Mouse (Mus musculus) C2C12 (cell line): ENCODE measurements at regions not wholly inside any gene's neighbourhood (a gene's known extent, or its start where the extent isn't known, plus 50 kb on each side); places are given as distances from the start of the nearest gene placed in this dataset.

Experiments
- CTCF ChIP-seq: IDR thresholded peaks from one replicate; pipeline ENCODE4 v1.5.1; 2011; ENCODE audit not compliant: control insufficient read depth, insufficient read depth, insufficient read length
- MAX ChIP-seq: IDR thresholded peaks from one replicate; pipeline ENCODE4 v1.6.1; 2011; ENCODE audit warnings: mild to moderate bottlenecking, control low read depth
- MYOG ChIP-seq: IDR thresholded peaks from one replicate; pipeline ENCODE4 v1.6.1; 2011; ENCODE audit not compliant: control insufficient read depth, insufficient read length; ENCODE audit errors: extremely low read depth

DNA sequence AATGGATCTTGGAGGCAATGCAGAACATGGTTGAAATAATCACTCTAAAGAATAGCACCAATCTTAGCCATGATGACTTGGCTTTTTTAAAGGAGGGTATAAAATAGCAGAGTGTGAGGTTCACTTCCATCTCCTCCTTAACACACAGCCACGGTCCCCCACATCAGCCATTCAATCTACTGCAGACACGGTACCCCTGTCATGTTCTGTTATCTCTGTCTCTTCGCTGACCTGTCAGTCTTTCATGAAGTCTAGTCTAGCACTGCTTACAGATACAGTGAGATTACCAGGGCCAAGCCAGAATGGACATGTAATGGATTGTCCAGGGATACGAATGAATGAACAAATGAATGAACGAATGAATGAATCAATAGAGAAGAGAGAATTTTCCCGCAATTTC, 1299.4 kb upstream of the A1bg start:
- TF ChIP-seq CTCF, result no peak
- TF ChIP-seq MYOG, result no peak
- no peak for TF ChIP-seq MAX
